Mouse (Mus musculus): ENCODE measurements around the gene Dusp14.

The Dusp14 gene

DNA sequence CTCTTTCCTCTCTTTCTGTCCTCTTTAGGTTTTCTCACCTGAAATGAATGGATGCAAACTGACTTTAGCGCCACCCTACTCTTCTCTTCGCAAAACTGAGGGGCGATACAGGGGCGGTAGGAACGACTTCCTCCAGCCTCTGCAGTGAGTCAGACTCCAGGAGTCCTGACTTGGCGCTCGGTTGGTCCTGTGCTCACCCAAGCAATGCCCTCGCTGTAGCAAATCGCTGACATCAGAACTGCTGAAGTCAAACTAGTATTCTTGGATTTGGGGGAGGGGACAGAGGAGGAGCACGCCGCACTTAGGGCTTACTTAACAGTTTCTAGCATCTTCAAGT is at the start of gene Dusp14:
Gene Dusp14, minus strand, starts transcription at position 228 of the 337 bp plus-strand sequence.
- DNase-seq (ENCODE audit: low read depth) = peak; percentile 59

DNA sequence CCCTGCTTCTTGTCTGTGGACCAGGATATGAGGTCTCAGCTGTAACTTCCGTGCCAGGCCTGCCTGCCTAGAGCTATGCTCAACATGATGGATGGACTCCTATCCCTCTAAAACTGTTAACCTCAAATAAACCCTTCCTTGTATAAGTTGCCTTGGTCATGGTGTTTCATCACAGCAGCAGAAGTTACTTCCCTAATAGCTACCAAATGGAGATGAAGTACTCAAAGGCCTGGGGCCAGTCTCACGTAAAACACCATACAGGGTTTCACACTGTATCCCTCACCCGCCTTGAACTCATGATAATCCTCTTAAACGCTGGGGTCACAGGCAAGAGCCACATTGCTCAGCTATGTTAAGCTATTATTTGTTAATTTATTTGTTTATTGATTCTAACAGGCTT is 48.4 kb upstream of the Dusp14 start:
- DNase-seq (ENCODE audit: low read depth) = no peak

DNA sequence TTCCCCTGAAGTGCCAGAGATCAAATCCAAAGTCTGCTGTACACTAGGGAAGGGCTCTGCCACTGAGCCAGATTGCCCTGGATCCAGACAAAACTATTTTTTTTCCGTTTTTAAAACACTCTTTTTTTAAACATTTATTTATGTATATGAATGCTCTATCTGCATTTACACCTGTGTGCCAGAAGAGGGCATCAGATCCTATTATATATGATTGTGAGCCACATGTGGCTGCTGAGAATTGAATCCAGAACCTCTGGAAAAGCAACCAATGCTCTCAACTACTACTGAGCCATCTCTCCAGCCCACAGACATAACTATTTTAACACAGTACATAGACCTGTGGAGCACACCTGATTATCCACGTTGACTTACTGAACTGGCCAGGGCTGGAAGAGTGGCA is 47.2 kb upstream of the Dusp14 start:
- peak; percentile 11 for DNase-seq (ENCODE audit: low read depth)

GRCm38 (mm10) chr11:84115646-84116045 is 46.6 kb upstream of the Dusp14 start:
- DNase-seq (ENCODE audit: low read depth) = no peak

- DNase-seq (ENCODE audit: low read depth) = no peak
Observed at GRCm38 (mm10) chr11:84113623-84114022, 44.6 kb upstream of the Dusp14 start.

GRCm38 (mm10) chr11:84107137-84107536 is 38.1 kb upstream of the Dusp14 start:
- DNase-seq (ENCODE audit: low read depth) = no peak

DNA sequence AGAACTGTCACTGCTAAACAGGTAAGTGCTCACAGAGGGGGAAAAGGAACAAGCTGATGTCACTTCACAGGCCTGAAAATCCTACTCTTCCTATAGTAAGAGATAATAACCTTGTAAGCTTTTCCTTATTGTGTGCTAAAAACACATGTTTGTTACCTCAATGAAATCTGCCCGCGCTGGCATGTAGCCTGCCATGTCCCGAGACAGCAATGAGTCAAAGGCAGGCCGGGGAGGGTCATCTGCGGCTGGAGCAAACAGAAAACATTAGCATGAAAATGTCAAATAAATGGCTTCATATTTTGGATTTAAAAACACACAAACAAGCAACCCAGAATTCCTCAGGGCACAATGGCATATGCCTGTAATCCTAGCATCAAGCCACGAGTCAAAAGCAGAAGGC is 35.0 kb upstream of the Dusp14 start:
- DNase-seq (ENCODE audit: low read depth) = no peak

DNA sequence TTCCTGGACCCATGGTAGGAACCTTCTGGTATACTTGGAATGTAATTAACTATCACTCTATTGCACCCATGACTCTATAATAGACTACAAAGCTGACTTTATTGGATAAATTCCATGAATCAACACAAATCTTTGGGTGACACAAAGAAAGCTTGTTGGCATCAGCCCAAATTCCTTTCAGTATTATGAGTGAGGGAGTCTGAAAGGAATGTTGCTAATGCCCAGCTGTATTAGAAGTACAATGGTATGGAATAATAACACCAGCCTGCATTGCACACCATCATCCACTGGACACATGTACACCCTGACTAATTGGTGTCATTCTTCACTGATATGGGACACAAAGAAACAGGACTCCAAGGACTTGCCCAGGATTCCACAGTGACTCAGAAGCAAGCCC is 32.1 kb upstream of the Dusp14 start:
- no peak for DNase-seq (ENCODE audit: low read depth)

- no peak for DNase-seq (ENCODE audit: low read depth)
Observed at GRCm38 (mm10) chr11:84097251-84097998, 28.4 kb upstream of the Dusp14 start.

DNA sequence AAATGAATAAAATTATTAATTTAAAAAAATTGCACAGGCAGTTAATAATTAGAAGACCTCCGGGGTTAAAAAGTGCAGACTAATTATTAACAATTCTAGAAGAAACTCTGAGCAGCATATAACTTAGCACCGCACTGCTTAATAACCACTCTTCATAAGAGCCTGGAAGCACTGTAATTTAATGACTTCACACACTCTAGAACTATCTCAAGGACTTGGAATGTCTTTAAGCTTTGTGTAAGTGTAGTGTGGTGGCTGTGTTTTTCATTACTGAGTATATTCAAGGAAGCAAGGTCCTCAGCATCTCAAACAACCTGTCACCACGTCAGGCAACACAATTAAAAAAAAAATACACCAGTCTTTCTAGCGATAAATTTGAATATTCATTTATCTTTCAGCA is 26.0 kb upstream of the Dusp14 start:
- DNase-seq (ENCODE audit: low read depth) = no peak

DNA sequence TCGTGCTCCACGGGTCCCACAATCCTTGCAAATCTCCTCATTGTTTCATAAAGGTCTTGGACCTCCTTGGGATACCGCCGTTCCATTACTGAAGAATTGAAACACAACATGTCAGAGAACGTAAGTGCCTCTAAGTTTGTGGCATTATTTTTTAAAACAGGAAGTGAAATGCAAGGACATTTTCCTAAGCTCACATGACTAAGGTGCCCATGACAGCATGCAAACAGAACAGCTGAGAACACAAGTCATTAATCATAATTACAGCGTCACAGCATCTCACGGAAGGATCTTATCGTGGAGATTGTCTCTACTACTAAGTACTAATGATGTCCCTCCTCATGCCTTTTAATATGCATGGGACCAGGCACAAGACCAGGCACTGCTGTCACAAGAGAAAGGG is 21.5 kb upstream of the Dusp14 start:
- no peak for DNase-seq (ENCODE audit: low read depth)

DNA sequence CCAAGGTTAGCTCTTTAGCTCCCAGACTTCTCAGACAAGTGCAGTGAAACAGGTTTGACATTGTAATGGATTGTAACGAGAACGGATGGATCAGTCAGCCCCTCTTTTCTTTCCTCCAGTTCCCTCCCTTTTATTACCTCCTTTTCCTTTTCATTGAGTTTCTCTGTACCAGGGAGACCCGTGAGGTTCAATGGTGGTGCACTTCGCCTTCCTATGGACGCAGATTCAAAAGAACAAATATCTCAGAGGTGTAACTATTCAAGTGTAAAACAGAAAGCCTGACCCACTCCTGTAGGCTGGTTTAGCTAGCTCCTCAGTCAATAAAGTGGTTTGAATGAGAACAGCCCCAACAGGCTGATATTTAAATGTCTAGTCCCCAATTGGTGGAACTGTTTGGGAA is 12.8 kb upstream of the Dusp14 start:
- DNase-seq (ENCODE audit: low read depth) = no peak

- no peak for DNase-seq (ENCODE audit: low read depth)
Observed at GRCm38 (mm10) chr11:84080327-84080726, 11.3 kb upstream of the Dusp14 start.

- no peak for DNase-seq (ENCODE audit: low read depth)
Observed at GRCm38 (mm10) chr11:84079887-84080286, 10.8 kb upstream of the Dusp14 start.

- DNase-seq (ENCODE audit: low read depth) = no peak
Observed at GRCm38 (mm10) chr11:84079361-84079760, 10.3 kb upstream of the Dusp14 start.

GRCm38 (mm10) chr11:84078601-84079000 is 9.5 kb upstream of the Dusp14 start:
- DNase-seq (ENCODE audit: low read depth) = no peak

DNA sequence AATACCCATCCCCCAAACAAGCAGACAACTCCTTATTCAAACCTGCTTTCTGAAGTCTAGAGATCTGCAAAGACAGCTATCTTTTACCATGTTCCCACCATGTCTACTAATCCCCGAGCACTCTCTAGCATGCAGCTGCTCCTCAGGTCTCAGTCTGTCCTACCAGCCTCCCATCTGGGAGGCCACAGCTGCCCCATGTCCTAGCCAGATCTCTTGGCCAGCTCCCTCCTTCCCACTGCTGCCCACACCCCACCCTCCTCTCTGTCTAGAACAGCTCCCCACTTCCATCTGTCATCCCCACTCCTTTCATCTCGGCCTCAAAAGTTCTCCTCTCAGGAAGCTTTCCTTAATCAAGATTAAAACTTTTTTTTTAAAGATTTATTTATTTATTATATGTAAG is 7.9 kb upstream of the Dusp14 start:
- DNase-seq (ENCODE audit: low read depth) = no peak

- DNase-seq (ENCODE audit: low read depth) = no peak
Observed at GRCm38 (mm10) chr11:84073816-84074764, 5.0 kb upstream of the Dusp14 start.

DNA sequence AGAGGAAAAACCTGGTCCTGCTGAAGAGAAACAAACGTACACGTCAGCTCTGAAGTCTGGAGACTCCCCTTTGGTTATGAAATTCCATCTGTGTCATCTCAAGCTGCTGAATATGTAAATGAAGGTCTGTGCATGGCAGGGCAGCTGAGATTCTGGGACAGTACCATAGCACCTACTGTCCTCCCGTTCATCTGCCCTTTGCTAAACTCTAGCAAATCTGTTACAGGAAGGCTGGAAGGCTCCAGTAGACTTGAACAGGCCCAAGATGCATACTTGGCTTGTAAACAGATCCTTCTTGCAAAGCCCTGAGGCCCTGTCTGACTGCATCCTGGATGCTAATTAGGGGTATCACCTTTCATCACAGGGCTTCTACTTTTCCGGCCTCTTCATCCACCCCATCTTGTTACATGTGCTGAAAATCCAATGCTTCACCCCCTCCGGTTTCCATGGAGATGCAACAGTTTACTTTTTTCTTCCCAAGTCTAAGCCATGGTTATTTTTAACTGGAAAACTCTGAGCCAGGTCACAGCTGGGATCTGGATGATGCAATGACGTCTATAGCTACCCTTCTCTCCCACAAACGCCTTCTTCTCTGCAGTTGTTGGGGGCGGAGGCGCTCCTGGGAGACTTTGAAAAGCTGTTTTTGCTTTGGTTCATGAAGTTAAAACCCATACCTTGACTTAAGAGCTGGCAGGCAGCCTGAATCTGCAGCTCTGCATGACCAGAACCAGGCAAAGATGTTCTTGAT is 4.0 kb upstream of the Dusp14 start:
- peak; percentile 32 for DNase-seq (ENCODE audit: low read depth)

DNA sequence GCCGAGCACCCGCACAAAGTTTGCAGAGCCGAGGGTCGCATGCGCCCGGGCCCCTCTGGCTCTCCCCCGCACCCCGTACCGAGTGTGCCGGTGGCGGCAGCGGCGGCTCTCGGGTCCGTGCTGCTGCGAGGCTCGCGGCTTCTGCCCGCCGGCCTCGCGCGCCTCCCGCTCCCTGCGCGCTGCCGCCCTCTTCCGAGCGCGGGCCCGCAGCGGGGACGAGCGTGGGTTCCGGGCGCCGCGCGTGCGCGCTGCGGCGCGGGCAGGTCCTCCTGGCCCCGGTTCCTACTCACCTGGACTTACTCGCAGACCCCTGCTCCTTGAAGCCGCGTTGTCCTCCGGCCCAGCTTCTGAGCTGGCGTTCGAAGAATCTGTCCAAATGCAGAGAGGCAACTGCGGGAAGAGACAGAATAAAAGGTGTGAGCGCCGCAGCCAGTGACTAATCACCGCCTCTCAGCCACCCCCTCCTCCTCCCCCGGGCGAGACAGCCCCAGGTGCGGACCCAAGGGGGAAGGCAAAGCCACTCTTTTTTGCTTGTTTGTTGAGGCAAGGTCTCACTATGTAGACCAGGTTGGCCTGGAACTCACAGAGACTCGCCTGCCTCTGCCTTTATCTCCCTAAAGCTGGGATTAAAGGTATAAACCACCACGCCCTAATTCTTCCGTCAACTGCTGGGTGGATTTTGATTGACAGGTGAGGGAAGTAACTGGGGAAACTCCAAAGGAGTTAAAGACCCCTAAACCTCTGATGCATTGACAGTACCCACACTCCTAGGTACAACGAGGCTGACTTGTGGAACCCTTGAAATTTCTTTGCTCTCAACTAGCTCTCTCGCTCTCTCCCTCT is 649 bp downstream of the Dusp14 start:
- DNase-seq (ENCODE audit: low read depth) = peak; percentile 80

DNA sequence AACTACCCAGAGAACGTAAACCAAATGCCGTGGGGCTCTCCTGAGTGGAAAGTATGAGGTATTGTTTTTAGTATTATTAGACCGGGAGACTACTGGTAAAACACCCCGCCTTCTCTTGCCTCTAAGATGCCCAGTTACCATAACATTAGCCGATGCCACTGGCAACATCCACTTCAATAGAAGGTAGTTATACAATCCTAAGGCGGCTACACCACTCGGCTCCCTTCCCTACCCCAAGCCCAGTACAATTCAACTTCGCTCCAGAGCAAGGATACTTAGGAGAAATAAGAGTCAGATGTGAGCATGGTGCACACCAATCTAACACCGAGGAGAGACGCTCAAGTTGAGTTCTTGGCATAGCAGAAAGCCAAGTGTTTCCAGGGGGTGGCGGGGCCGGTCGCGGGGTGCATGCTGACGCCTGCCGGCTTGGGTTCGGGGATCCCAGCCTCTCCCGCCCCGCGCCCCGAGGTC is 1.3 kb downstream of the Dusp14 start:
- DNase-seq (ENCODE audit: low read depth) = peak; percentile 68
